In the genomic region with DNA sequence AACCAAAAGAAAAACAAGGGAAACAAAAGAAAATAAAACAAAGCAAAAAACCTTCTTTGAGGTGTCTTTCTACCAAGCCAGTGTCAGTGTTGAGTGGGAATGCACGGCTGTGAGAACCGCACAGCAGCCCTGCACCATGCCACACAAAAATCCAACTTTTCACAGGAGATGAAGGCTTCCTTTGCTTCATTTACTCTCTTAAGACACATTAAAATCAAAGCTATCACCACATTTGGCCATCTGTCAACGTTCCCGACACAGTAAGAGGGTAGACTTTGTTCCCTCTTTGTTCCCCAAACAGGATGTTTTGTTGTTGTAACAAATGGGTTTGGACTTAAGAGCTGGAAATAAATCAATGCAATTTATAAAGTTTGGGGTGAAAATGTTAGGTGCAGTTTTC, we compare ENCODE assay signal across 28 mouse cellular contexts.
DNase-seq lines count a peak whose midpoint lies in the region; ATAC-seq lines count a peak whose summit lies in the region.
"Had no signal": no experiment of that assay in that cellular context is flagged by ENCODE, and none has a peak within 500 bp of the region (broad histone marks: within the 10 kb centered on the region; RNA-seq: fewer than 3 reads in every experiment).

No protein-coding gene starts in this region.

- peaks cover 3% of the 10 kb centered on the region; the same call in 1 of the 2 replicates for H3K4me1 ChIP-seq in forebrain, embryonic 15.5 days
- 0 out of 2 replicates have a peak, but pooled peaks cover 5% of the 10 kb centered on the region for H3K4me1 ChIP-seq in forebrain, embryonic 13.5 days
- H3K4me1 ChIP-seq in midbrain, embryonic 12.5 days, result 0 out of 2 replicates have a peak, but pooled peaks cover 3% of the 10 kb centered on the region
- no peaks in the 10 kb centered on the region for H3K4me1 ChIP-seq in midbrain, embryonic 16.5 days (ENCODE audit: control insufficient read depth, insufficient read depth, low read length)
- H3K4me1 ChIP-seq: embryonic facial prominence, embryonic 13.5 days; heart, embryonic 10.5 days; stomach, embryonic 15.5 days had no signal

- ATAC-seq in forebrain, embryonic 15.5 days (replicated peaks), result 0 out of 2 replicates have a peak, but pooled peaks have one; percentile 32
- no peak for ATAC-seq in forebrain, embryonic 13.5 days
- ATAC-seq in midbrain, embryonic 12.5 days (ENCODE audit: low FRiP score, low read depth), result peak; percentile 30; the same call in 1 of the 2 replicates
- ATAC-seq in midbrain, embryonic 16.5 days, result no peak
- ATAC-seq: CD4-positive, CD25-positive, alpha-beta regulatory T cell, adult 4 months; forebrain, postnatal 0 days; hindbrain, embryonic 16.5 days had no signal

- peak; percentile 61 for DNase-seq in embryo, embryonic 10 days (ENCODE audit: low spot score)
- peak; percentile 23 for DNase-seq in mesoderm, embryonic 11.5 days (ENCODE audit: low read depth, low spot score)
- DNase-seq in left cerebral cortex, postnatal 4 days, result no peak
- no peak for DNase-seq in gastrocnemius, adult 18-20 months (ENCODE audit: low spot score)
- DNase-seq: adrenal gland, postnatal 25 days; cerebellum, adult 18-20 months; cerebellum, postnatal 10 days; forebrain, postnatal 0 days; gastrocnemius, postnatal 14 days; heart, postnatal 36 days; kidney, adult 2 months; kidney, postnatal 4 days; liver; lung, adult 2 months; lung, postnatal 10 days; right cerebral cortex, postnatal 25 days had no signal

- no peaks in the 10 kb centered on the region for H3K27me3 ChIP-seq in forebrain, embryonic 15.5 days
- H3K27me3 ChIP-seq in forebrain, embryonic 13.5 days, result no peaks in the 10 kb centered on the region
- no peaks in the 10 kb centered on the region for H3K27me3 ChIP-seq in midbrain, embryonic 12.5 days
- no peaks in the 10 kb centered on the region for H3K27me3 ChIP-seq in midbrain, embryonic 16.5 days (ENCODE audit: control insufficient read depth, insufficient read depth, low read depth, low read length)
- H3K27me3 ChIP-seq: embryonic facial prominence, embryonic 13.5 days; stomach, embryonic 15.5 days had no signal

- intact Hi-C loops in left cerebral cortex, postnatal 4 days (cut with DNase I), result no loop called here

- H3K4me3 ChIP-seq in forebrain, embryonic 15.5 days, result no peak overlapping the region
- H3K4me3 ChIP-seq in forebrain, embryonic 13.5 days, result no peak overlapping the region
- no peak overlapping the region for H3K4me3 ChIP-seq in midbrain, embryonic 12.5 days
- H3K4me3 ChIP-seq in midbrain, embryonic 16.5 days (ENCODE audit: low read depth, low read length), result no peak overlapping the region
- H3K4me3 ChIP-seq: embryonic facial prominence, embryonic 13.5 days; erythroblast, embryonic 14.5 days; heart, embryonic 10.5 days; stomach, embryonic 15.5 days had no signal

- H3K9ac ChIP-seq in forebrain, embryonic 15.5 days (replicated peaks), result no peak overlapping the region
- no peak overlapping the region for H3K9ac ChIP-seq in forebrain, embryonic 13.5 days
- H3K9ac ChIP-seq in midbrain, embryonic 12.5 days (replicated peaks), result no peak overlapping the region
- H3K9ac ChIP-seq in midbrain, embryonic 16.5 days (ENCODE audit: low read depth, low read length), result no peak overlapping the region
- H3K9ac ChIP-seq: embryonic facial prominence, embryonic 13.5 days; forebrain, postnatal 0 days; liver, embryonic 14.5 days; stomach, embryonic 15.5 days had no signal

- no peaks in the 10 kb centered on the region for H3K36me3 ChIP-seq in forebrain, embryonic 15.5 days
- no peaks in the 10 kb centered on the region for H3K36me3 ChIP-seq in forebrain, embryonic 13.5 days (ENCODE audit: poor library complexity, severe bottlenecking)
- H3K36me3 ChIP-seq in midbrain, embryonic 12.5 days, result no peaks in the 10 kb centered on the region
- no peaks in the 10 kb centered on the region for H3K36me3 ChIP-seq in midbrain, embryonic 16.5 days (ENCODE audit: control insufficient read depth, insufficient read depth, low read length)
- H3K36me3 ChIP-seq: embryonic facial prominence, embryonic 13.5 days; heart, embryonic 10.5 days; stomach, embryonic 15.5 days had no signal

- no peak overlapping the region for H3K4me2 ChIP-seq in forebrain, embryonic 15.5 days (replicated peaks)
- no peak overlapping the region for H3K4me2 ChIP-seq in forebrain, embryonic 13.5 days
- H3K4me2 ChIP-seq in midbrain, embryonic 12.5 days (replicated peaks), result no peak overlapping the region
- H3K4me2 ChIP-seq in midbrain, embryonic 16.5 days (ENCODE audit: low read length), result no peak overlapping the region
- H3K4me2 ChIP-seq: embryonic facial prominence, embryonic 13.5 days; stomach, embryonic 15.5 days had no signal

- H3K27ac ChIP-seq in forebrain, embryonic 15.5 days (replicated peaks), result no peak overlapping the region
- no peak overlapping the region for H3K27ac ChIP-seq in forebrain, embryonic 13.5 days
- H3K27ac ChIP-seq in midbrain, embryonic 12.5 days (replicated peaks), result no peak overlapping the region
- no peak overlapping the region for H3K27ac ChIP-seq in midbrain, embryonic 16.5 days (ENCODE audit: low read length)
- H3K27ac ChIP-seq: embryonic facial prominence, embryonic 13.5 days; heart, embryonic 10.5 days; liver, embryonic 14.5 days; macrophage; stomach, embryonic 15.5 days had no signal

- no peaks in the 10 kb centered on the region for H3K9me3 ChIP-seq in forebrain, embryonic 15.5 days
- H3K9me3 ChIP-seq in forebrain, embryonic 13.5 days (replicated peaks), result no peaks in the 10 kb centered on the region
- no peaks in the 10 kb centered on the region for H3K9me3 ChIP-seq in midbrain, embryonic 12.5 days
- H3K9me3 ChIP-seq in midbrain, embryonic 16.5 days (replicated peaks; ENCODE audit: control insufficient read depth, low read length, poor library complexity, severe bottlenecking), result no peaks in the 10 kb centered on the region
- H3K9me3 ChIP-seq: embryonic facial prominence, embryonic 13.5 days; heart, embryonic 10.5 days; stomach, embryonic 15.5 days had no signal

- WGBS in forebrain, embryonic 15.5 days, result 16% methylated on average over 4 of the region's 4 CpGs
- WGBS in forebrain, embryonic 13.5 days, result 14% methylated on average over 4 of the region's 4 CpGs
- WGBS in midbrain, embryonic 12.5 days, result 44% methylated on average over 4 of the region's 4 CpGs
- 31% methylated on average over 4 of the region's 4 CpGs for WGBS in midbrain, embryonic 16.5 days

Comparison
In these comparisons a context has a peak if more than half of its experiments do, and no peak if none do; other contexts are left out.
1. ATAC-seq: peak in forebrain, embryonic 15.5 days (single experiment) and midbrain, embryonic 12.5 days (single experiment); none in forebrain, embryonic 13.5 days (single experiment) and midbrain, embryonic 16.5 days (single experiment).
2. DNase-seq: peak in embryo, embryonic 10 days (single experiment) and mesoderm, embryonic 11.5 days (single experiment); none in left cerebral cortex, postnatal 4 days (single experiment) and gastrocnemius, adult 18-20 months (single experiment).